ENCODE assay signal across 15 mouse cellular contexts in genomic region chr9:22035300-22036044, GRCm38 (mm10). TPM values are rescaled to one million over a fixed set of nuclear protein-coding genes. Genes with fewer than 3 reads are reported as not detected.
DNase-seq lines count a peak whose midpoint lies in the region; ATAC-seq lines count a peak whose summit lies in the region.
"Had no signal": no experiment of that assay in that cellular context is flagged by ENCODE, and none has a peak within 500 bp of the region (broad histone marks: within the 10 kb centered on the region; RNA-seq: fewer than 3 reads in every experiment).

No protein-coding gene starts in this region.

- H3K27ac ChIP-seq in midbrain, embryonic 10.5 days (replicated peaks) = peak overlapping the region; percentile 82
- no peak overlapping the region; the same call in 1 of the 2 replicates for H3K27ac ChIP-seq in midbrain, embryonic 15.5 days
- H3K27ac ChIP-seq in forebrain, embryonic 12.5 days = peak overlapping the region; percentile 74
- peak overlapping the region; percentile 17; the same call in 1 of the 2 replicates for H3K27ac ChIP-seq in hindbrain, embryonic 16.5 days (ENCODE audit: low read depth, low read length)

- no peak overlapping the region for H3K4me2 ChIP-seq in midbrain, embryonic 15.5 days
- no peak overlapping the region for H3K4me2 ChIP-seq in forebrain, embryonic 12.5 days
- H3K4me2 ChIP-seq in hindbrain, embryonic 16.5 days (ENCODE audit: low read length) = no peak overlapping the region

- intact Hi-C loops in heart, postnatal 36 days (cut with DNase I) = no loop called here

- whole genome bisulfite sequencing in midbrain, embryonic 10.5 days = 53% methylated on average over 6 of the region's 6 CpGs
- 17% methylated on average over 6 of the region's 6 CpGs for WGBS in midbrain, embryonic 15.5 days
- 44% methylated on average over 6 of the region's 6 CpGs for WGBS in forebrain, embryonic 12.5 days
- WGBS in hindbrain, embryonic 16.5 days = 16% methylated on average over 6 of the region's 6 CpGs

- H3K4me1 ChIP-seq in midbrain, embryonic 10.5 days = peaks cover 21% of the 10 kb centered on the region
- H3K4me1 ChIP-seq in midbrain, embryonic 15.5 days = peaks cover 19% of the 10 kb centered on the region
- peaks cover 23% of the 10 kb centered on the region for H3K4me1 ChIP-seq in forebrain, embryonic 12.5 days
- peaks cover 8% of the 10 kb centered on the region; the same call in 1 of the 2 replicates for H3K4me1 ChIP-seq in hindbrain, embryonic 16.5 days (ENCODE audit: control insufficient read depth, insufficient read depth, low read depth, low read length)

- H3K9me3 ChIP-seq in midbrain, embryonic 10.5 days (replicated peaks) = no peaks in the 10 kb centered on the region; the same call in 1 of the 2 replicates
- H3K9me3 ChIP-seq in midbrain, embryonic 15.5 days = no peaks in the 10 kb centered on the region
- H3K9me3 ChIP-seq in forebrain, embryonic 12.5 days = no peaks in the 10 kb centered on the region
- no peaks in the 10 kb centered on the region for H3K9me3 ChIP-seq in hindbrain, embryonic 16.5 days (ENCODE audit: control insufficient read depth, low read length)

- peak; percentile 39 for DNase-seq in midbrain, embryonic 10.5 days (ENCODE audit: low spot score)
- DNase-seq in retina, postnatal 1 day = peak; percentile 75
- DNase-seq in heart, postnatal 36 days = no peak
- DNase-seq in heart, adult 11 months = no peak
- DNase-seq: kidney, adult 8-10 months; layer of hippocampus, postnatal 36 days had no signal

- H3K9ac ChIP-seq in midbrain, embryonic 15.5 days = no peak overlapping the region
- H3K9ac ChIP-seq in forebrain, embryonic 12.5 days = no peak overlapping the region
- no peak overlapping the region for H3K9ac ChIP-seq in hindbrain, embryonic 16.5 days (ENCODE audit: low read depth, low read length)

- ATAC-seq in midbrain, embryonic 15.5 days (replicated peaks) = no peak; the same call in 1 of the 2 replicates
- peak; percentile 62 for ATAC-seq in forebrain, embryonic 12.5 days (ENCODE audit: low FRiP score)
- peak; percentile 18; the same call in 1 of the 2 replicates for ATAC-seq in hindbrain, embryonic 16.5 days
- ATAC-seq: lung, postnatal 0 days had no signal

- H3K4me3 ChIP-seq in midbrain, embryonic 10.5 days = no peak overlapping the region
- no peak overlapping the region for H3K4me3 ChIP-seq in midbrain, embryonic 15.5 days
- no peak overlapping the region for H3K4me3 ChIP-seq in forebrain, embryonic 12.5 days (replicated peaks)
- no peak overlapping the region for H3K4me3 ChIP-seq in hindbrain, embryonic 16.5 days (ENCODE audit: low read length)

- no peaks in the 10 kb centered on the region for H3K27me3 ChIP-seq in midbrain, embryonic 10.5 days (ENCODE audit: low read depth, poor library complexity, severe bottlenecking)
- no peaks in the 10 kb centered on the region for H3K27me3 ChIP-seq in midbrain, embryonic 15.5 days (replicated peaks)
- H3K27me3 ChIP-seq in forebrain, embryonic 12.5 days = no peaks in the 10 kb centered on the region
- no peaks in the 10 kb centered on the region for H3K27me3 ChIP-seq in hindbrain, embryonic 16.5 days (replicated peaks; ENCODE audit: control insufficient read depth, insufficient read depth, low read length)

- H3K36me3 ChIP-seq in midbrain, embryonic 10.5 days = peaks cover 69% of the 10 kb centered on the region
- H3K36me3 ChIP-seq in midbrain, embryonic 15.5 days (replicated peaks) = peaks cover 39% of the 10 kb centered on the region
- H3K36me3 ChIP-seq in forebrain, embryonic 12.5 days (replicated peaks) = peaks cover 55% of the 10 kb centered on the region
- H3K36me3 ChIP-seq in hindbrain, embryonic 16.5 days (ENCODE audit: control insufficient read depth, insufficient read depth, low read length) = peaks cover 18% of the 10 kb centered on the region

RNA-seq across cellular contexts. Expression of gene Elavl3, which starts 16.4 kb away (rescaled TPM):
- polyA plus RNA-seq in midbrain, embryonic 10.5 days (2016; fragmentation: Nextera tagmentation; extraction: Ambion mirVana) = 16.7 and 26.8 TPM in 2 replicates
- 110 and 113 TPM in 2 replicates for polyA plus RNA-seq in midbrain, embryonic 15.5 days (2015; fragmentation: Nextera tagmentation; extraction: Ambion mirVana)
- polyA plus RNA-seq in forebrain, embryonic 12.5 days (2016; fragmentation: Nextera tagmentation; extraction: Ambion mirVana) = 57.2 and 73.7 TPM in 2 replicates
- 77.8 and 80.4 TPM in 2 replicates for polyA plus RNA-seq in hindbrain, embryonic 16.5 days (2015; fragmentation: Nextera tagmentation; extraction: Ambion mirVana)
- under 1 TPM; 0.05 to 0.11 TPM for total RNA-seq in heart, postnatal 36 days (2021)
- total RNA-seq: common myeloid progenitor, adult 5-6 weeks; monocyte, adult 5-6 weeks had no signal

RNA-seq across cellular contexts. Expression of gene Prkcsh, which starts 32.9 kb away (rescaled TPM):
- polyA plus RNA-seq in midbrain, embryonic 10.5 days (2016; fragmentation: Nextera tagmentation; extraction: Ambion mirVana) = 108 and 112 TPM in 2 replicates
- 94.6 and 103 TPM in 2 replicates for polyA plus RNA-seq in midbrain, embryonic 15.5 days (2015; fragmentation: Nextera tagmentation; extraction: Ambion mirVana)
- polyA plus RNA-seq in forebrain, embryonic 12.5 days (2016; fragmentation: Nextera tagmentation; extraction: Ambion mirVana) = 88.5 and 95.0 TPM in 2 replicates
- polyA plus RNA-seq in hindbrain, embryonic 16.5 days (2015; fragmentation: Nextera tagmentation; extraction: Ambion mirVana) = 93.7 and 97.3 TPM in 2 replicates
- 10 to 100 TPM; 66.4 to 67.5 TPM for total RNA-seq in heart, postnatal 36 days (2021)

RNA-seq across cellular contexts. Expression of gene Ccdc151, which starts 33.0 kb away (rescaled TPM):
- polyA plus RNA-seq in midbrain, embryonic 10.5 days (2016; fragmentation: Nextera tagmentation; extraction: Ambion mirVana) = 5.7 and 6.3 TPM in 2 replicates
- polyA plus RNA-seq in midbrain, embryonic 15.5 days (2015; fragmentation: Nextera tagmentation; extraction: Ambion mirVana) = 4.8 and 6.4 TPM in 2 replicates
- polyA plus RNA-seq in forebrain, embryonic 12.5 days (2016; fragmentation: Nextera tagmentation; extraction: Ambion mirVana) = 5.0 and 5.3 TPM in 2 replicates
- 5.9 and 6.4 TPM in 2 replicates for polyA plus RNA-seq in hindbrain, embryonic 16.5 days (2015; fragmentation: Nextera tagmentation; extraction: Ambion mirVana)
- not detected for total RNA-seq in heart, postnatal 36 days (2021)
- total RNA-seq: common myeloid progenitor, adult 5-6 weeks; granulocyte monocyte progenitor cell, adult 5-6 weeks; heart, postnatal 25 days; monocyte, adult 5-6 weeks had no signal

RNA-seq across cellular contexts. Expression of gene Gm49318, which starts 35.6 kb away (rescaled TPM):
- not detected in 2 replicates for polyA plus RNA-seq in midbrain, embryonic 10.5 days (2016; fragmentation: Nextera tagmentation; extraction: Ambion mirVana)
- polyA plus RNA-seq in midbrain, embryonic 15.5 days (2015; fragmentation: Nextera tagmentation; extraction: Ambion mirVana) = not detected in 2 replicates
- not detected in 2 replicates for polyA plus RNA-seq in forebrain, embryonic 12.5 days (2016; fragmentation: Nextera tagmentation; extraction: Ambion mirVana)
- polyA plus RNA-seq in hindbrain, embryonic 16.5 days (2015; fragmentation: Nextera tagmentation; extraction: Ambion mirVana) = not detected in 2 replicates
- total RNA-seq in heart, postnatal 36 days (2021) = not detected
- total RNA-seq: common myeloid progenitor, adult 5-6 weeks; granulocyte monocyte progenitor cell, adult 5-6 weeks; heart, postnatal 25 days; monocyte, adult 5-6 weeks had no signal
- polyA plus RNA-seq: limb, embryonic 14.5 days; lung, postnatal 0 days had no signal

RNA-seq across cellular contexts. Expression of gene Zfp653, which starts 35.7 kb away (rescaled TPM):
- 11.7 and 12.6 TPM in 2 replicates for polyA plus RNA-seq in midbrain, embryonic 10.5 days (2016; fragmentation: Nextera tagmentation; extraction: Ambion mirVana)
- polyA plus RNA-seq in midbrain, embryonic 15.5 days (2015; fragmentation: Nextera tagmentation; extraction: Ambion mirVana) = 21.7 and 22.5 TPM in 2 replicates
- polyA plus RNA-seq in forebrain, embryonic 12.5 days (2016; fragmentation: Nextera tagmentation; extraction: Ambion mirVana) = 15.8 and 16.4 TPM in 2 replicates
- 16.6 and 16.7 TPM in 2 replicates for polyA plus RNA-seq in hindbrain, embryonic 16.5 days (2015; fragmentation: Nextera tagmentation; extraction: Ambion mirVana)
- total RNA-seq in heart, postnatal 36 days (2021) = 1 to 10 TPM; 4.4 to 5.2 TPM

Comparison
In these comparisons a context has a peak if more than half of its experiments do, and no peak if none do; other contexts are left out.
1. DNase-seq: peak in midbrain, embryonic 10.5 days (single experiment) and retina, postnatal 1 day (single experiment); none in heart, postnatal 36 days (0 of 2) and heart, adult 11 months (single experiment).